Comparison of ENCODE assay signal across 34 mouse cellular contexts in genomic region chr17:57574075-57574705, GRCm38 (mm10). TPM values are rescaled to one million over a fixed set of nuclear protein-coding genes. Genes with fewer than 3 reads are reported as not detected.
DNase-seq lines count a peak whose midpoint lies in the region; ATAC-seq and TF ChIP-seq lines count a peak whose summit lies in the region.
"Had no signal": no experiment of that assay in that cellular context is flagged by ENCODE, and none has a peak within 500 bp of the region (broad histone marks: within the 10 kb centered on the region; RNA-seq: fewer than 3 reads in every experiment).

No protein-coding gene starts in this region.

- H3K4me2 ChIP-seq in lung, embryonic 14.5 days: no peak overlapping the region
- H3K4me2 ChIP-seq in neural tube, embryonic 15.5 days: no peak overlapping the region
- H3K4me2 ChIP-seq: heart, embryonic 12.5 days; hindbrain, embryonic 14.5 days; midbrain, embryonic 12.5 days had no signal

- no peak for TF ChIP-seq CTCF in lung, embryonic 14.5 days (IDR thresholded peaks at IDR 0.05; ENCODE audit: low read depth)
- no peak for TF ChIP-seq CTCF in E14TG2a.4 (conservative IDR thresholded peaks at IDR 0.05; ENCODE audit: low read length)

- ATAC-seq in lung, embryonic 14.5 days (ENCODE audit: insufficient read depth): peak; percentile 81; the same call in 1 of the 2 replicates
- no peak for ATAC-seq in neural tube, embryonic 15.5 days (ENCODE audit: low FRiP score)
- ATAC-seq: activated CD4-positive, CD25-positive, alpha-beta regulatory T cell, adult 4 months; forebrain, embryonic 16.5 days; intestine, postnatal 0 days had no signal

- H3K9me3 ChIP-seq in lung, embryonic 14.5 days (ENCODE audit: low read depth, low read length): no peaks in the 10 kb centered on the region
- peaks cover 34% of the 10 kb centered on the region for H3K9me3 ChIP-seq in E14TG2a.4 (ENCODE audit: low read length)
- H3K9me3 ChIP-seq in neural tube, embryonic 15.5 days (replicated peaks): no peaks in the 10 kb centered on the region; the same call in 1 of the 2 replicates

- peak; percentile 3 to 20 for DNase-seq in cerebellum, postnatal 25 days
- DNase-seq in cerebellum, postnatal 36 days: no peak
- DNase-seq in lung, embryonic 14.5 days: peak; percentile 63
- DNase-seq in lung, postnatal 14 days: no peak
- DNase-seq in lung, postnatal 36 days: peak; percentile 0
- DNase-seq: adrenal gland, adult 2 months; adrenal gland, postnatal 36 days; cerebellum, adult 8-10 months; gastrocnemius, adult 2 months; gastrocnemius, postnatal 36 days; heart, adult 18-20 months; kidney, adult 9 months; kidney, postnatal 10 days; layer of hippocampus, postnatal 36 days; liver; spleen, adult 18-20 months; thymus, adult 18-20 months; thymus, postnatal 25 days had no signal

- no peaks in the 10 kb centered on the region for H3K36me3 ChIP-seq in lung, embryonic 14.5 days (ENCODE audit: insufficient read depth)
- H3K36me3 ChIP-seq in E14TG2a.4 (ENCODE audit: insufficient read depth, low read length): no peaks in the 10 kb centered on the region
- H3K36me3 ChIP-seq in neural tube, embryonic 15.5 days: no peaks in the 10 kb centered on the region
- H3K36me3 ChIP-seq: heart, embryonic 12.5 days; midbrain, embryonic 12.5 days had no signal

- H3K9ac ChIP-seq in lung, embryonic 14.5 days: no peak overlapping the region
- no peak overlapping the region for H3K9ac ChIP-seq in neural tube, embryonic 15.5 days (replicated peaks)
- H3K9ac ChIP-seq: heart, embryonic 12.5 days; hindbrain, embryonic 14.5 days; liver, embryonic 14.5 days; midbrain, embryonic 12.5 days had no signal

- no peaks in the 10 kb centered on the region for H3K4me1 ChIP-seq in lung, embryonic 14.5 days (ENCODE audit: insufficient read depth)
- peaks cover 7% of the 10 kb centered on the region; the same call in 1 of the 2 replicates for H3K4me1 ChIP-seq in E14TG2a.4 (replicated peaks; ENCODE audit: low read depth, low read length)
- H3K4me1 ChIP-seq in neural tube, embryonic 15.5 days: no peaks in the 10 kb centered on the region
- H3K4me1 ChIP-seq: heart, embryonic 12.5 days; megakaryocyte, embryonic 14.5 days; midbrain, embryonic 12.5 days had no signal

- H3K27me3 ChIP-seq in lung, embryonic 14.5 days (ENCODE audit: insufficient read depth, low read length): no peaks in the 10 kb centered on the region
- no peaks in the 10 kb centered on the region for H3K27me3 ChIP-seq in E14TG2a.4 (ENCODE audit: insufficient read depth, low read length)
- no peaks in the 10 kb centered on the region for H3K27me3 ChIP-seq in neural tube, embryonic 15.5 days (replicated peaks)
- H3K27me3 ChIP-seq: heart, embryonic 12.5 days; megakaryocyte, embryonic 14.5 days; midbrain, embryonic 12.5 days had no signal

- H3K4me3 ChIP-seq in lung, embryonic 14.5 days (ENCODE audit: low read depth, low read length): no peak overlapping the region
- H3K4me3 ChIP-seq in E14TG2a.4 (replicated peaks; ENCODE audit: low read length): peak overlapping the region; percentile 39
- no peak overlapping the region for H3K4me3 ChIP-seq in neural tube, embryonic 15.5 days (replicated peaks)
- H3K4me3 ChIP-seq: gastrocnemius, adult 2 months; heart, embryonic 12.5 days; megakaryocyte, embryonic 14.5 days; midbrain, embryonic 12.5 days had no signal

- WGBS in lung, embryonic 14.5 days: 66% methylated on average over 16 of the region's 16 CpGs
- WGBS in neural tube, embryonic 15.5 days: 81% methylated on average over 16 of the region's 16 CpGs

- H3K27ac ChIP-seq in lung, embryonic 14.5 days (ENCODE audit: low read depth): no peak overlapping the region
- no peak overlapping the region for H3K27ac ChIP-seq in neural tube, embryonic 15.5 days (replicated peaks)
- H3K27ac ChIP-seq: gastrocnemius, adult 2 months; hindbrain, embryonic 14.5 days; liver, embryonic 14.5 days; midbrain, embryonic 12.5 days had no signal

RNA-seq across cellular contexts. Expression of gene Vmn2r120, which starts 28.9 kb away (rescaled TPM):
- polyA plus RNA-seq in lung, embryonic 14.5 days (2014; fragmentation: Nextera tagmentation; extraction: Ambion mirVana): not detected in 2 replicates
- not detected in 2 replicates for polyA plus RNA-seq in neural tube, embryonic 15.5 days (2015; fragmentation: Nextera tagmentation; extraction: Ambion mirVana)
- polyA plus RNA-seq: adrenal gland, adult 2 months; embryonic facial prominence, embryonic 11.5 days; forebrain, embryonic 16.5 days; heart, embryonic 12.5 days; heart, postnatal 0 days; hindbrain, embryonic 14.5 days; intestine, postnatal 0 days; large intestine, adult 2 months; limb, embryonic 11.5 days; liver, embryonic 14.5 days; midbrain, embryonic 12.5 days; neural tube, embryonic 14.5 days; stomach, embryonic 16.5 days had no signal

Comparison
In these comparisons a context has a peak if more than half of its experiments do, and no peak if none do; other contexts are left out.
1. DNase-seq: peak in cerebellum, postnatal 25 days (2 of 2), lung, embryonic 14.5 days (single experiment) and lung, postnatal 36 days (single experiment); none in cerebellum, postnatal 36 days (0 of 2) and lung, postnatal 14 days (single experiment).